Mouse (Mus musculus) heart, adult 2 months (tissue): ENCODE measurements at regions not wholly inside any gene's neighbourhood (a gene's known extent, or its start where the extent isn't known, plus 50 kb on each side); places are given as distances from the start of the nearest gene placed in this dataset.

Experiments
- CTCF ChIP-seq: fragments of 200-600 bp; IDR thresholded peaks from 2 replicates; pipeline ENCODE4 v1.8.1; 2022; ENCODE audit warnings: antibody characterized with exemption, mild to moderate bottlenecking, moderate library complexity
- EP300 ChIP-seq: fragments of 200-500 bp; IDR thresholded peaks from 2 replicates; pipeline ENCODE4 v1.6.1; 2011; ENCODE audit warnings: low read depth, low read length, control low read depth; ENCODE audit not compliant: insufficient read depth

GRCm38 (mm10) chr7:73055891-73056290, 319.4 kb upstream of the Rgma start:
- TF ChIP-seq CTCF (no peak), EP300 (no peak)
